Mouse (Mus musculus): ENCODE measurements at regions not wholly inside any gene's neighbourhood (a gene's known extent, or its start where the extent isn't known, plus 50 kb on each side); places are given as distances from the start of the nearest gene placed in this dataset.
"Not testable (repeated sequence)": the region's sequence is repeated elsewhere in the genome, so short reads cannot be mapped to it uniquely, and the experiment has no call there.

- no peak for DNase-seq
Observed at GRCm38 (mm10) chr7:113010150-113010549, 56.4 kb downstream of the Rassf10 start.

GRCm38 (mm10) chr7:113017092-113017755, 63.5 kb downstream of the Rassf10 start:
- DNase-seq = no peak

GRCm38 (mm10) chr7:113021412-113021811, 67.7 kb downstream of the Rassf10 start:
- no peak for DNase-seq

DNA sequence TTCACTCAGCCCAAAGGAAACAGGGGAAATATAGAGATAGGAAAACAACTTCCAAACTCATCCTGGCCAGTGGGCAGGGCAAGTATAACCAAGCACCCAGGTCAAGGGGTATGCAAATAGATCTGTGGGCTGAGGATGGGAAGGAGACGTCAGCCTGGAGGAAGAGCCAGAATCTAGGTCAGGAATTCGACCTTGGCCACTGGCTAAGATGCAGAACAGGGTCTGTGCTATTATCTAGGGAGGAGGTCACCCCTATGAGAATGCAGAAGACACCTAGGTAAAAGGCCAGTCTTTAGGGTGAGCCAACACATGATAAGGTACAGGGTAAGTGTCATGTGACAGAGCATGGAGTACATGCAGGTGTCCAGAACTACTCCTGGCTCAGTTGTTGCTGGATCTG, 68.8 kb downstream of the Rassf10 start:
- no peak for DNase-seq

DNA sequence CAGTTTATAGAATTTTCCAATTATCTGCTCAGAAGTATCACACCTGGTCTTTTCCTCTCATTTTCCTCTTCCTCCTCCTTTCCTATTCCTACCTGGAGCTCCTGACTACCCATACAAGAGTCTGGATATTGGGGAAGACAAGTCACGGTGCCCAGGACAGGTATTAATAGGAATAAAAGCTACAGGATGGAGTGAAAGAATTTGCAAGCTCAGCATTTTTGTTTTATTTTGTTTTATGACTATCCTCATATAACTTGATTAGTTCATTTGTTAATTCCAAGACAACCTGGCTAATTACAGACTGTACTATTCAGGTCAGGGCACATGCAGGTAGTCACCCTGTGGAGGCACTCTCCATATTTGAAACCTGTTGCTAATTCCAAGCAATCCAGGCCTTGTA, 72.0 kb downstream of the Rassf10 start:
- DNase-seq = no peak

DNA sequence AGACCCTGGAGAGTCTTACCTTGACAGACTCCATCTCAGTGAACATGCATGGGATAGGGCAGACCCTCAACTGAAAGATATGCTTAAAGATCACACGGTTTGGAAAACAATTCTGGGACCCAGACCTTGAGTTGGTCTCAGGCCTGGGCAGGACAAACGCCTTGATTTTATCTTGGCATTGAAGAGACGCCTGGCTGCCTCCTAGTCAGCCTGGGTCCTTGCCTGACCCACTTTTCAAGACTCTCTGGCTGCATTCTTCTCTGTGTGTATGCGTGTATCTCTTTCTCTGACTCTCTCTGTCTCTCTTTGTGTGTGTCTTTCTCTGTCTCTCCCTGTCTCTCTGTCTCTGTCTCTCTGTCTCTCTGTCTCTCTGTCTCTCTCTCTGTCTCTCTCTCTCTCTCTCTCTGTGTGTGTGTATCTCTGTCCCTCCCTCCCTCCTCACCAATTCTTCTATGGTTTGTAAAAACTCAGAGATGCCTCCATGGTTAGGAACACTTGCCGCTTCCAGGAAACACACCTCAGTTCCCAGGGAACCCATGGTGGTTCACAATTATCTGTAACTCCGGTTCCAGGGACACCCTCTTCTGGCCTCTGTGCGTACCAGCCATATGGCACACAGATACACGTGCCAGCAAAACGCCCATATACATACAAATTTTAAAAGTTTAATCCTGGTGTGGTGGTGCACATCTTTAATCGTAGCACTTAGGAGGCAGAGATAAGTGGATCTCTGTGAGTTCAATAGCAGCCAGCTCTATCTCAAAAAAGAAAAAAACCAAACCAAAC, 72.7 kb downstream of the Rassf10 start:
- DNase-seq = peak; percentile 74

DNA sequence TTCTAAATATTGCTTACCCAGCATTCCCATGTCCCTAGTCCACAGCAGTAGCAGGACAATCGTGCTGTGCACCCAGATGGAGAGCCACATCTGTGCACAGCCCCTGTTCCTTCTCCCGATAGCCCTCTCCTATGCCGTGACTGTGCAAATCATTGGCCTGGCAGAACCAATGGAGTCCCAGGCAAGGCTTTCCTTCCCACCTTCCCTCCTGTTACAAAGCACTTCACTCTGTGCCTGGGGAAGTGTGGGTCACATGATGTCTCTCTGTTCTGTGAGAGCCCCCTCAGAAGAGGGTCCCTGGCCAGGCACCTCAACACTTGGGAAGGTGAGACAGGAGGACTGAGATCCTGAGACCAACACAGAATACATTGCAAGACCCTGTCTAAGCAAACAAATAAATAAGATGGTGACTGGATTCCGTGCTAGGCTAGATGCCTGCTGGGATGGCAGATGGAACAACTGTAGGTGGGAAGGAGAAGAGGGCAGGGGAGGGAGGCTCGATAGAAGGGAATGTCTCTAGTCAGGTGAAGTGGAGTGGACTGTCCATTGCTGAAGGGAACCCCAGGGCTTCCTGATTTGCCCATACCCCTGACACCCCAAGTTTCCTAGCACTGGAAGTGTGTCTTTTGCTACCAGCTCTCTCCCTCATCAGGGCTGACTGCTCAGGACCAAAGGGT, 73.5 kb downstream of the Rassf10 start:
- DNase-seq = peak; percentile 91

DNA sequence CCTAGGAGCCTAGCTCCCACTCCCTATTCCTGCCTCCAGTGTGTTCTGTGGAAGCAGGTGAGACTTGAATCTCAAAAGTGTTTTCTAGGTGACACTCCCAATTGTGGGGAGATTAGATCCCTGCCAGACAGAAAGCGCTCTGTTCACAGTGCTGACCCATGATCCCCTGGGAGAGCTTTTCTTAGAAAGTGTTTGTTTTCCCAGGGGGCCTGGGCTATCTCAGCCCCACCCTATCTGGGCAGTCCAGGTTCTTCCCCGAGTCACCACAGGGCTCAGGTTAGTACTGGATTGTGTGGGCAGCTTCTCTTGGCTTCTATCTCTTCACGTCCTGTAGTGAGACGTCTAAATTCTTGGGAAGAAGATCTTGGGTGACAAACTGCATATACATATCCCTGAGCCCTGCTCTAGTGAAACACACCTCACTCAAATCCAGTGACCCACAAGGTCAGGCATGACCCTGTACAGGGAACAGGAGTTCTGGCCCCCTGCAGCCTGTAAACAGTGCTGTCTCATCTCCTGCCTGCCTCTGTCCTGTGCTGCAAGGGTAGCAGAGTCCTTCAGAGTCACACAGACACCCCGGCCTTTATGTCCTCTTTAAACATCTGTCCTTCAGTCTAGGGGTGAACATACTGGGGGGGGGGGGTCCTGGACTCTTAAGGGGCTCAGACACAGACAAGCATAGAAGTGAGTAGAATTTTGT, 76.4 kb downstream of the Rassf10 start:
- no peak for DNase-seq

DNA sequence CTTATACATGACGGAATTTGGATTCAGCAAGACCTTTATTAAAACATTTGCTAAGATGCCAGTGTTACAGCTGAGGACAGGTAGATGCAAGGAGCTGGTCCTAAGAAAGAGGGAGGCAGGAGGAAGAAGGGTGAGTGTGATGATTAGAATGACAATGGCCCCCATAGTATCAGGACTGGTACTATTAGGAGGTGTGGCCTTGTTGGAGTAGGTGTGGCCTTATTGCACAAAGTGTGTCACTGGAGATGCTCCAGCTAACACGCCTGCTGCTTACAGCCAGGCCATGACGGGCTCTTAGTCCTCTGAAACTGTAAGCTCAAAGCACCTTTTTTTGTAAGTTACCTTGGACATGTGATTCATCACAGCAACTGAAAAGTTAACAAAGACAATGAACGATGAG, 82.0 kb downstream of the Rassf10 start:
- DNase-seq = no peak

DNA sequence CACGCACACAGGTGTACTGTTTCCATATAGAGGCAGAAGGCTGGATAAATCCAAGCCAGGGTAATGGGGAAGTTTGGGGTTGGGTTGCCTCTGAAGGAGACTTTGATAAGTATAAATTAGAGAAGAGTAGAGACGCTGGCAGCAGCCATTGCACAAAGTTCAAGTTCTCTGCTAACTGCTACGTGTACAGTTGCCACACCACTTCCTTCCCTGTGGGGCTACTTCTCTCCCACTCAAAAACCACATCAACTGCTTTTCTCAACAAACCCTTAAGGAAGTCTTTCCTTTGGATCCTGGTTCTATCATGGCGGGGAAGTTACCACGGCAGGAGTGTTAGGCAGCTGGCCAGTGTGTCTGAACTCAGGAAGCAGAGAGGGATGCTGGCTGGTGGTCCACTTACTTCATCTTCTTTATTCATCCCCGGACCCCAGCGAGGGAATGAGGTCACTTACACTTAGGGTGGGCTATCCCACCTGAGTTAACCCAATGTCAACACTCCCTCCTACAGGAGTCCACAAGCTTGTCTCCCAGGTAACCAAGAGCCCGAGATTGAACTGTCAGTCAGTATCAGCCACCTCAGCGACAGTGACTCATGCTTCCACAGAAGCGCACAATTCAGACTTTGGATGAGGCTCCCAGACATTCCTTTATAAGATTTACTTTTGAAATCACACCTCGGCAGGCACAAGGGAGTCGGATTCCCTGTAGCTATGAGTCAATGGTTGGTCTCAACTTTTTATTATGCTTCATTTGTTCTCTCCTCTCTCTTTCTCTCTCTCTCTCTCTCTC, 84.3 kb downstream of the Rassf10 start:
- DNase-seq = no peak

- DNase-seq = no peak
Observed at GRCm38 (mm10) chr7:113038906-113039671, 85.3 kb downstream of the Rassf10 start.

DNA sequence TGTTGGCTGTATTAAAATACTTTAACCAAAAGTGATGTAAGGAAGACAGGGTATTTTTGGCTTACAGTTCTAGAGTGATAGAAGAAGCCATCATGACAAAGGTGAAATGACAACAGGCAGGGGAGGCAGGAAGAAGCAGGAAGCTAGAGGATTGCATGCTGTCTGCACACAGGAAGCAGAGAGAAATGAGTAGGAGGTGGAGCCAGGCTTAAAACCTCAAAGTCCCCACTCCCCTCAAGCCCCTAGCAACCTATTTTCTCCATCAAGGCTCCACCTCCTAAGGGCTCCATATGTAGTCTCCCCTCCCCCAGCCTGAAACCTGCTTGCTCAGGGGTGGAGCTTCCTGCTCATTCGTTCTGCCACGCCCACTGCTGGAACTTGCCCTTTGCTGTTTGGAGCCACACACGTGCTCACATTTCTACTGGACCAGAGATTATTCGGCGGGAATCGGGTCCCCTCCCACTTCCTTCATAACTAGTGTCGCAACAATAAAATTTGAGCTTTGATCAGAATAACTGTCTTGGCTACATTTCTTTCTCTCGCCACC, 91.9 kb downstream of the Rassf10 start:
- not testable (repeated sequence) for DNase-seq

DNA sequence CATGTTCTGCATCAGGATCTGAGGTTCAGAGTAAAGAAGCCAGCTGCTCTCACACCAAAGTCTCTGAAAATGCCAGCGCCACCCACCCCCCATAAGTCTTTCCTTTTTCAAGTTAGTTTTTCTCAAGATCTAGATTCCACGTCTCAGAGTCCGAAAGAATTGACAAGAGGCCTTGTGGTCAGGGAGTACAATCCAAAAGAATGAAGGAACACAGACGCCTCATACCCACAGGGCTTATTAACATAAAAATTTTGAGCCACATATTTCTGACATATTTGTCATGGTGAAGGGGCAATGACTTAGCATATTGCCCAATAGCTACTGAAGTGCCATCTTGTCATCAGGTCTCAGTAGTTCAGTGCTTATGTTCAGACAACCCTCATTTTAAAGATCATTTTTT, 92.6 kb downstream of the Rassf10 start:
- no peak for DNase-seq

DNA sequence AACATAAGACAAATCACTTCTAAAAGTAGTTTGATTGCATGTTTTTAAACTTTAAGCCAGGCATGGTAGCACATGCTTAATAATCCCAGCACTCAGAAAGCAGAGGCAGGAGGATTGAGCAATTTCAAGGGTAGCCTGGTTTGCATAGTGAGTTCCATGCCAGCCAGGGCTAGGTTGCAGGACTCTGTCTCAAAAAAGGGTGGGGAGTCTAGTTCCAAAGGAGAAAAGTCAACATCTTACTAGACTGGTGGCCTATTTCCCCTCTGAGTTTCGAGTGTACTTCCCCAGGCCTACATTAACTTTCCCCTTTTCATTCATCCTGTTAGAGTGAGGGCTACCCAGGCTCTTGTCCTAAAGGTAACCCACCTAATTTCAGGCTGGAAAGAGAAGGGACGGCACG, 93.8 kb downstream of the Rassf10 start:
- DNase-seq = no peak

DNA sequence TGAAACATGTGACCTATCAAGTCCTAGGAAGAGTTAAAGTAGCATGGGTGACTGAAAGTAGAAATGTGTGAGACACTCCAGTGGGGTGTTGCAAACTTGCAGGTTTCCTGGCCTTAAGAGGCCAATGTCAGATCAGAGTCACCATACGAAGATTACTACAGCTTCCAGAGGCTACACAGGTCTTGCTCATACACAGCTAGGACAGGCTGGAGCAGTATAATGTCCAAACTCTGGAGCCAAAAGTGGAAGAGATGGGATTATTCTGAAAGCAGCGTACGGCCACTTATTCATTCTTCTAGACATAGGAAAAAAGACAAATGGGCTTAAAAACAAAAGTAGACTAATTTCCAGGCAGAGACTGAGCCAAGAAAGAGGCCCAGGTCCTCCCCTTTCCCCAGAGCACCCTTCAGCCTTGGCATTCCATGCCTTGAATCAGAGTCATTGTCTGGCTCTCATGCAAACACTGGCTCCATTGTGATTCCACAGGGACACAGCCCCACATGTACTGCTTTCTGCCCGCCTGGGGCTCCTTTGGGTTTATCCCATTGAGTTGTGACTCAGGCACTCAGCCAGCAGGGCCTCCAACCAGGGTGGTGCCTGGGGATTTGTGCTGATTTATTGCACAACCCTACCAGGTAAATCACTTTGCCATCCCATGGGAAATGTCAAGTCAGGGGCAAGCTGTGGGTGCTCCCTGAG, 94.5 kb downstream of the Rassf10 start:
- DNase-seq = no peak

- no peak for DNase-seq
Observed at GRCm38 (mm10) chr7:113049440-113049839, 95.7 kb downstream of the Rassf10 start.

DNA sequence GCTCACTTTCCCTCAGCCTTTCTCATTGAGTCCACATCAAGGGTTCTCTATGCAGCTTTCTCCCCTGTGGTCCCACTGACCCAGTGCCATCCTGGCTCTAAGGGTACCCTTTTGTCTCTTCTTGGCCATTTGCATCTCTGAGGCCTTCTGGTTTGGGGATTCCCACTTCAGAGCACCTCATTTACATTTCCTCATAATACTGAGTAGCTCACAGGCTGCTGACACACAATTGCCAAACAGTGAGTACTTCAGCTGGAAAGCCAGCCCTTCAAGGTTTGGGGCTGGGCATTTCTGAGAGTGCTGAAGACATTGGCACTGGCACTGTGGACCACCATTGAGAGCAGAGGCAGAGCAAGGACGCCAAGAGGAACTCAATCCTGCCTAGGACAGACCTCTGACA, 99.2 kb downstream of the Rassf10 start:
- DNase-seq = no peak

DNA sequence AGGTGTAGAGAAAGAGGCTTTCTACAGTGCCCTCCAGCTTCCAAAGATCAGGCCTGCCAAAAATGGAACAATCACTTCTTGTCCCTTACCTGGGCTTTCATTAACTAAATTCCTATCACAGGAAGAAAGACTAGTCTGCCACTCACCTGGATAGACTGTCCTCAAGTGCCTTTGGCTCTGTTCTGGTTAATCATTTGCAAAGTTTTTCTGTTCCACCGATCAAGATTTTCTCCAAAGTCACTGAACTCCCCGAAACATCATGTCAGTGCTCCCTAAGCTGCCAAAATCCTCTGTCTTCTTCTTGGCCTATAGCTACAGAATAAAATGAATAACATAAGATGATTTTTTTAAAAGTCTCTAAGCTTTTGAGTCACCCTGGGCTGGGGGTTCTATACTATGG, 102.7 kb downstream of the Rassf10 start:
- DNase-seq = no peak

DNA sequence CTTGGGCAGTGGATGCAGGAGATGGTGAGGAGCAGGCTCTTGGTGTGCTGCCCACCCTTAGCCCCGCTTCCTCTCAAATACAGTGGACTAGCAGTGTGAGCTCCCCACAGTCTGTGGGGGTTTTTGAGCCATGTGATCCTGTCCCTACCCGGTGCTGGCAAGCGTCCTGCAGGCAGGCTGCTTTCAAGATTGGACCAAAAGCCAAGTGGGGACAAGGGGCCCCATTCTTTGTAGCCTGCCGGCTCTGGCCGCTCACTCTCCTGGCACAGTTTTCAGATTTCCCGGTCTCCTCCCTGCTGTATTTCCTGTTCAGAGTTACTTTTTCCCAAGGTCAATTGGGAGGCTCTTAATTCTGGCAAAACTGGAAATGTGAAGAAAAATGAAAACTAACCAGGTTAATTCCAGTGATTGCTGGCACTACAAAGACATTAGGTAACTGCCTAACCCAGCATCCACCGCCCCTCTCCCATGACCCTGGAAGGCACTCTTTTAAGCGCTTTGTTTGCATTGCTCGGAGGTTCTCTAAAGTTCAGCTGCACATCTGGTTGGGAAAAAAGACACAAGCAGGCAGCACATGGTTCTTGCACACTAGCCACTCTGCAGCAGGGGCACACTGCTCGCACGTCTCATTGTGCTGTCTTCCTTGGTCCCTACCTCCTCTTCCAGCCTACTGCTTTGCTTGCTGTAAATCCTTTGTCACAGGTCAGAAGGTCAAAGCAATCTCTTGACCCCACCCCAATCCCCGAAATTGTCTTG, 105.6 kb downstream of the Rassf10 start:
- DNase-seq = peak; percentile 38

DNA sequence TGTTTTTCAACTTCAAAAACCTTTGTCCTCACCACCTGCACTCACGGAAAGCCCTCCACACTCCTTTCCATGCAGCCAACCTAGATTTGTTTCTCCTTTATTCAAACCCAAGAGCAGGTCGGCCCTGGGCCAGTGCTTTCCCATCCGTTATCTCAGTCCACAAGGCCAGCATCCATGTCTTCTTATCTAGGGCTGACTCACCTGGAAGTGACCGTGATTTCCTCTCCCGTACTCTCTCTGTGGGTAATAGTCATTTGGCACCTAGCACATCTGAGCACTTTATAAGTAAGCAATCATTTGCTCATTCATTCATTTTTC, 106.2 kb downstream of the Rassf10 start:
- DNase-seq = no peak

All from cerebellum, adult 9-11 months (tissue).